Mouse (Mus musculus) gastrocnemius, adult 18-20 months (tissue): Measurements from ENCODE around the gene Yif1a. TPM values are rescaled to one million over a fixed set of nuclear protein-coding genes. Genes with fewer than 3 reads are reported as not detected.

Experiments
- DNase-seq: peaks from one replicate; pipeline ENCODE4 v3.0.0; 2021; ENCODE audit warnings: low spot score
- total RNA-seq, 2 experiments: library from RNA; stranded (reverse); gene quantifications; 2 replicates each; pipeline ENCODE4 v1.2.3; 2021

Yif1a gene
- total RNA-seq, 2 experiments from 2014 or later, result 45.1 to 47.0 TPM

GRCm38 (mm10) chr19:5113783-5114182 lies 25.4 kb downstream of the Yif1a start:
- DNase-seq, result no peak

GRCm38 (mm10) chr19:5117494-5118383 lies 29.4 kb downstream of the Yif1a start:
- DNase-seq, result peak; percentile 81

DNA sequence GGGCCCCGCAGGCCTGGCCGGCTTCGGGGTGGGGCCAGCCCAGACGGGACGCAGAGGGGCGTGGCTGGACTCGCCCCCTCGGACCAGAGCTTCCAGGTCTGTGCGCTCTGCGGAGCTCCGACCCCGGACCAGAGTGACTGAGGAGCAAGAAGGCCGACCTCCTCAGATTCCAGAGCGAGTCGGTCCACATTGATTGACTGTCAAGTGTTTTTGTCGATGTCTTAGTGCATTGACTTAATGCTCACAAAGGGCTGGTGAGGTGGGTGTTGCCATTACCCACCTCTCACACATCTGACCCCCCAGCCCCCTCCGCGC lies 30.0 kb downstream of the Yif1a start, which contains the start of gene Klc2:
Klc2 (minus strand) TSS at position 177 of the 315 bp plus-strand sequence.
- DNase-seq, result no peak

GRCm38 (mm10) chr19:5122492-5122891 lies 34.2 kb downstream of the Yif1a start:
- no peak for DNase-seq

DNA sequence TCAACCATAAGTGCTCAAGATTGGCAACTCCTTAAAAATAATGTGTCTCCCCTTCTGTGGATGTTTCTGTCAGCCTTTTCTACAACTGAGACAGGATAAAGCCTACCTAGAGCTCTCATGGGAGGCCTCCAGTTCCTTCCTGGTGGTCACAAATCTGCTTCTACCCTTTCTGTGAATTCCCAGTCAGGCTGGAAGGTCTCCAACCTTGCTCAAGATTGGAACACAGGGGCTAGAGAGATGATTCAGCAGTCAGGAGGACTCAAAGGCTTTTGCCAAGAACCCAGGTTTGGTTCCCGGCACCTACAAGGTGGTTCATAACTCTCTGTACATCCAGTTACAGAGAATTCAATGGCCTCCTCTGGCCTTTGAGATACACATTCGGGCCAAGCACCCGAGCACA lies 34.9 kb downstream of the Yif1a start:
- no peak for DNase-seq

GRCm38 (mm10) chr19:5124055-5124614 lies 35.8 kb downstream of the Yif1a start:
- DNase-seq, result no peak

DNA sequence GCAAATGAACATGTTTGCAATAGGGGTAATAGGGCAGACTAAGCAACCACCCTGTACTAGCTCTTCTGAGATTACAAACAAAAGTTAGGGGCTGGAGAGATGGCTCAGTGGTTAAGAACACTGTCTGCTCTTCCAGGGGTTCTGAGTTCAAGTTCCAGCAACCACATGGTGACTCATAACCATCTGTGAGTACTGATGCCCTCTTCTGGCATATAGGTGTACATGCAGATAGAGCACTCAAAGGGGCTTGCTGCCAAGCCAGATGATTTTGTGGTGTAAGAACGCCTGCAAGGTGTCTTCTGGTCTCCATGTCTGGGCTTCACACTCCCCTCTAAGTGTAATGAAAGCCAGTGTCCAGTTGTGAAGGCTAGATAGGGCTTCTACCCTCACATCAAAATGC lies 41.4 kb downstream of the Yif1a start:
- no peak for DNase-seq

GRCm38 (mm10) chr19:5131237-5131636 lies 42.9 kb downstream of the Yif1a start:
- no peak for DNase-seq

DNA sequence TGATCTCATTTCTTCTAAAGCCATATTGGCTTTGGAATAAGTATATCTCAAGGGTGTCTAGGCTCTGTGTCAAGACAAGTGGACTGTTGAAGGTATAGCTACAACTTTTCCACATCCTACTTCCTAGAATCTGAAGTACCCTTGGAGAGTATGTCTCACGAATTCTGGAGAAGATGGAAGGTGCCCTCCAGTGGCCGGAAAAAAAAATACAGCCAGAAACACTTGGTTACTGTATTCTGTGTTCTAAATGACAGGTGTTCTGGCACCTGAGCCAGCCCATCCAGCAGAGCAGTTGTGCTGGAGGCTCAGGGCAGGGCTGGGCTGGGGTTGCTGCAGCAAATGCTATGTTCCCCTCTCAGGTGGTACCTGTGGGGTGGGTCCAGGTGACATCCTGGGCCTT lies 51.3 kb downstream of the Yif1a start:
- peak; percentile 36 for DNase-seq

Other genes starting within 250 kb of the Yif1a start
- gene Ccs, start 249.2 kb upstream of the Yif1a start, total RNA-seq, result 10 to 100 TPM; 20.0 to 24.1 TPM
- not detected for gene Ccdc87, start 249.2 kb upstream of the Yif1a start, total RNA-seq
- 10 to 100 TPM; 26.6 to 30.1 TPM for gene Ctsf, start 233.4 kb upstream of the Yif1a start, total RNA-seq
- 1,000 to 10,000 TPM; 7,595 to 9,342 TPM for gene Actn3, start 210.6 kb upstream of the Yif1a start, total RNA-seq
- gene Zdhhc24, start 209.9 kb upstream of the Yif1a start, total RNA-seq, result 1 to 10 TPM; 2.0 to 2.3 TPM
- gene Bbs1, start 181.9 kb upstream of the Yif1a start, total RNA-seq, result 1 to 10 TPM; 1.7 to 2.0 TPM
- gene Dpp3, start 160.3 kb upstream of the Yif1a start, total RNA-seq, result 10 to 100 TPM; 13.2 to 14.2 TPM
- gene Peli3, start 145.4 kb upstream of the Yif1a start, total RNA-seq, result 1 to 10 TPM; 2.4 to 2.7 TPM
- 10 to 100 TPM; 64.6 to 66.7 TPM for gene Mrpl11, start 126.4 kb upstream of the Yif1a start, total RNA-seq
- not detected for gene Npas4, start 98.2 kb upstream of the Yif1a start, total RNA-seq
- gene Slc29a2, start 64.7 kb upstream of the Yif1a start, total RNA-seq, result 1 to 10 TPM; 4.1 to 5.3 TPM
- gene B4gat1, start 49.7 kb upstream of the Yif1a start, total RNA-seq, result 10 to 100 TPM; 18.7 to 23.2 TPM
- 1 to 10 TPM in 1 of 2 experiments, under 1 TPM in 1; 0.50 to 1.2 TPM for gene AC124502.3, start 49.6 kb upstream of the Yif1a start, total RNA-seq
- gene Brms1, start 47.2 kb upstream of the Yif1a start, total RNA-seq, result 10 to 100 TPM; 14.8 to 15.3 TPM
- gene Rin1, start 38.1 kb upstream of the Yif1a start, total RNA-seq, result 1 to 10 TPM in 1 of 2 experiments, under 1 TPM in 1; 0.71 to 1.2 TPM
- gene Cd248, start 20.5 kb upstream of the Yif1a start, total RNA-seq, result 10 to 100 TPM in 1 of 2 experiments, 1 to 10 TPM in 1; 6.3 to 11.8 TPM
- under 1 TPM in 1 of 2 experiments, not detected in 1; 0.18 TPM for gene Tmem151a, start 3.0 kb upstream of the Yif1a start, total RNA-seq
- gene Cnih2, start 10.0 kb downstream of the Yif1a start, total RNA-seq, result not detected
- 100 to 1,000 TPM; 117 to 118 TPM for gene Rab1b, start 18.5 kb downstream of the Yif1a start, total RNA-seq
- gene Klc2, start 30.0 kb downstream of the Yif1a start, total RNA-seq, result 10 to 100 TPM; 58.6 to 61.0 TPM
- gene Pacs1, start 184.6 kb downstream of the Yif1a start, total RNA-seq, result 1 to 10 TPM; 6.5 to 8.2 TPM
- 10 to 100 TPM; 66.7 to 68.2 TPM for gene Sf3b2, start 206.9 kb downstream of the Yif1a start, total RNA-seq
- not detected for gene Gal3st3, start 209.8 kb downstream of the Yif1a start, total RNA-seq
- gene Catsper1, start 247.2 kb downstream of the Yif1a start, total RNA-seq, result not detected